Mouse (Mus musculus) brain, embryonic 14.5 days (tissue): ENCODE results near the gene Efcab5.

ENCODE experiments used
- CTCF ChIP-seq: fragments of 200-500 bp; IDR thresholded peaks from 2 replicates; pipeline ENCODE4 v1.5.1; 2012; ENCODE audit warnings: inconsistent platforms, mild to moderate bottlenecking, moderate library complexity, borderline replicate concordance; ENCODE audit not compliant: insufficient read depth, insufficient read length; ENCODE audit errors: extremely low read depth
- POLR2A ChIP-seq: fragments of 200-500 bp; IDR thresholded peaks from 2 replicates; pipeline ENCODE4 v1.6.1; 2012; ENCODE audit warnings: mild to moderate bottlenecking, inconsistent platforms, borderline replicate concordance; ENCODE audit not compliant: poor library complexity, insufficient read depth, insufficient read length, severe bottlenecking; ENCODE audit errors: extremely low read depth

DNA sequence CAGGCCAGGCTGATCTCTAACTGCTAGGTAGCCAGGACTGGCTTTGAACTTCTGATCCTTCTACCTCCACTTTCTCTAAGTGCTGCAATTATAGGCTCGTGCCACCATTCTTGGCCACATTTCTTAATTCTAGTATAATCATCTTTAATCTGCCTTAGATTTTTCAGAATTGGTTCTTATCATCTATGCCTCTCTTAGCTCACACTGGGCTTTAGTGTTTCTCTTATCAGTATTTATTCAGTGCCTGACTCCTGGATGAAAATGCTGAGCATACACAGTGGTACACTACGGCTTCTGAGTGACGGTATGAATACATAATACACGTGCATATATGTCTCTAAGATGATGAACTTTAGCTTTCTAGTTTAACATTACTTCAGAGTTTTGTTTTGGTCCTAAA is 119.9 kb downstream of the Efcab5 start:
- no peak for TF ChIP-seq CTCF
- TF ChIP-seq POLR2A, result no peak
